Mouse (Mus musculus) testis, adult 2 months (tissue): ENCODE measurements around the gene Cnih1.

Source experiments
- CTCF ChIP-seq: fragments of 200-500 bp; IDR thresholded peaks from 2 replicates; pipeline ENCODE4 v1.5.1; 2012; ENCODE audit warnings: low read depth, mild to moderate bottlenecking, inconsistent platforms, low read length, moderate library complexity; ENCODE audit not compliant: control insufficient read depth, insufficient read depth, insufficient replicate concordance
- POLR2A ChIP-seq: fragments of 200-500 bp; IDR thresholded peaks from 2 replicates; pipeline ENCODE4 v1.6.1; 2012; ENCODE audit warnings: low read depth, mild to moderate bottlenecking, inconsistent platforms, low read length, moderate library complexity; ENCODE audit not compliant: control insufficient read depth

GRCm38 (mm10) chr14:46782187-46782828 lies 5.9 kb downstream of the Cnih1 start:
- TF ChIP-seq CTCF: no peak
- TF ChIP-seq POLR2A: no peak
